Mouse (Mus musculus): ENCODE results near the gene Chrna5.
A peak's percentile ranks its signal among the peaks of the same experiment; 100 is the strongest.
"Not testable (repeated sequence)": the region's sequence is repeated elsewhere in the genome, so short reads cannot be mapped to it uniquely, and the experiment has no call there.

The Chrna5 gene

DNA sequence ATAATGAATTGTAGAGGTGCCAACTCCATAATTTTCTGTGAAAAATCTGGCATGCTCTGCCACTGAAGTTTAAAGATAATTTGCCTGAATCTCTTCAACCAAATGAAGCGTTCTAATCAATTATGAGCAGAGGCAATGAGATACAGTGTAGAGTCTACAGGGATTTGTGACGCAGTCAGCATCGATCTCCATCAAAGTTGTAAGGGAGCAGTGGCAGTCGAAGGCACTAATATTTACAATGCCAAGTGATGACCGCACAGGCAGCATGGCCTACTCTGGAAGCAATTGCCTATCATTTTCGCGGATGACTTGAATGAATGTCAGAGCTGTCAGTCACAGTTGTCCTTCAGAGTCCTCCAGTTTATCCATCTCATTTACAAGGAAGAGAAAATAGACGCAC is at the start of gene Chrna5:
TSS of gene Chrna5 (plus strand) at position 207 of the 400 bp plus-strand sequence.
- no peak for DNase-seq (ENCODE audit: low spot score in 2 of 2)

DNA sequence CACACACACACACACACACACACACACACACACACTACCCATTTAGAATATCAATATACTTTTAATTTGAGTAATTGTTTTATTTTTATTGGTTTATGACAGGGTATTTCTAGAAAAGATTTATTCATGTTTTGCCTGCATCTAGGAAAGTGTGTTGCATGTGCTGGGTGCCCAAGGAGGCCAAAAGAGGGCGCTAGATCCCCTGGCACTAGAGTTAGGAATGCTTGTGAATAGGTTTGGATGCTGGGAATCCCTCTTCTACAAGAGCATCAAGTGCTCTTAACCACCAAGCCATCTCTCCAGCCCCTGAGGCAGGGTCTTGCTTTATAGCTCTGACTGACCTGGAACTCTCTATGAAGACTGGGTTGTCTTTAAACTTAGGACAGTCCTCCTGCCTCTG is 48.9 kb upstream of the Chrna5 start:
- no peak for DNase-seq (ENCODE audit: low spot score in 2 of 2)

- no peak for DNase-seq (ENCODE audit: low spot score in 2 of 2)
These were observed 48.3 kb upstream of the Chrna5 start for GRCm38 (mm10) chr9:54932379-54932778.

- DNase-seq (ENCODE audit: low spot score in 2 of 2): no peak
These were observed 38.6 kb upstream of the Chrna5 start for GRCm38 (mm10) chr9:54942071-54942470.

- DNase-seq (ENCODE audit: low spot score in 2 of 2): no peak
These were observed 36.2 kb upstream of the Chrna5 start for GRCm38 (mm10) chr9:54944467-54944866.

GRCm38 (mm10) chr9:54946256-54946655 is 34.4 kb upstream of the Chrna5 start:
- no peak for DNase-seq (ENCODE audit: low spot score in 2 of 2)

GRCm38 (mm10) chr9:54949465-54949864 is 31.2 kb upstream of the Chrna5 start:
- DNase-seq (ENCODE audit: low spot score in 2 of 2): no peak

DNA sequence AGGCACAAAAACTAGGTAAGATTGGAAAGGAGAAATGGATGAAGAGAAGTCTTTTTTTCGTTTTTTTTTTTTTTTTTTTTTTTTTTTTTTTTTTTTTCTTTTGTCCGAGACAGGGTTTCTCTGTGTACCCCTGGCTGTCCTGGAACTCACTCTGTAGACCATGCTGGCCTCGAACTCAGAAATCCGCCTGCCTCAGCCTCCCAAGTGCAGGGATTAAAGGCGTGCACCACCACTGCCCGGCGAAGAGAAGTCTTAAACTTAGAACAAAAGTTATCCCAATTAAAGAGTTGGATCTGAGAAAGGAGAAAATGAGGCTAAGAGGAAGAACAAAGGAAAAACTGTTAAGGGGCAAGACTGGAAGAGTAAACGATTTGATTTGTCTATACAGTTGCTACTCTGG is 30.5 kb upstream of the Chrna5 start:
- not testable (repeated sequence) for DNase-seq (ENCODE audit: low spot score in 2 of 2)

- peak; percentile 81 to 84 for DNase-seq (ENCODE audit: low spot score in 2 of 2)
These were observed 29.9 kb upstream of the Chrna5 start, which contains the start of the genes Psma4 and AY074887 for GRCm38 (mm10) chr9:54950575-54951321. Gene Psma4, plus strand, starts transcription at chr9:54950790. Gene AY074887, minus strand, starts transcription at chr9:54950998.

- no peak for DNase-seq (ENCODE audit: low spot score in 2 of 2)
These were observed 19.6 kb upstream of the Chrna5 start for GRCm38 (mm10) chr9:54961059-54961458.

GRCm38 (mm10) chr9:54963669-54964068 is 17.0 kb upstream of the Chrna5 start:
- no peak for DNase-seq (ENCODE audit: low spot score in 2 of 2)

- DNase-seq (ENCODE audit: low spot score in 2 of 2): no peak
These were observed 10.6 kb upstream of the Chrna5 start for GRCm38 (mm10) chr9:54969972-54970637.

DNA sequence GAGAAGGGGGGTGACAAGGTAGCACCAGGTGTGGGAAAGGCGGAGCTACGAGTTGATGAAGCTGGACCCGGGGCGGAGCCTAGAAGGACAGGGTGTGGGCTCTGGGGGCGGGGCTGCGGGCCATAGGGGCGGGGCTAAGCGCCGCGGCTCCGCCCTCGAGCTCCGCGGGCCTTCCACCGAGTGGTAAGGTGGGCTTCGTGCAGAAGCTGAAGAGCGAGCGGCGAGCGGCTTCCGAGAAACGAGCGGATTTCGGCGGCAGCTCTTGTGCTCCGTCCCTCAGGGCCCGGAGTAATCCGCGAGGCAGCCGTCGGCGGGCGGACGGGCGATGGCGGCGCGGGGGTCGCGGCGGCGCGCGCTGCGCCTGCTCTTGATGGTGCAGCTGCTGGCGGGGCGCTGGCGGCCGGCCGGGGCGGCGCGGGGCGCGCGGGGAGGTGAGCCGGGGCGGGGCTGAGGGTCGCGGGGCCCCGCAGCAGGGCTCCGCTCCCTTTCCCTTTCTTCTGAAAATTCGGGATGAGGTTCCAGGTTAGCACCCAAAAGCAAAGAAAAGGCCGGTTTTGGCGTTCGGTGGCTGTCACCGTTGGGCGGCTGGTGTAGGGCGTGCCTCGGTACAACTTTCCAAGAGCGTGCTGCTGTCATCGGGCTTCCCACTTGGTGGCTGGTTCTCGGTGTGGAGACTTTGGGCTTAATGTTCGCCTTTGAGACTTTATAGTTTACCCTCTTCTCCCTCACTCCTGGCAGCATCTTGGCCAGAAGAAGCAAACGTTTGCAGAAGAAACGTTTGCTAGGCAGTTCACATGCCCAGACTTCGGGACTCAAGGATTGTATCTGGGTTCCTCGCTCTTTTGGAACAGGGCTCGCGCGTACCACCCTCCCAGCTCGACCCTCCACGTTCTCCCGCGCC is 861 bp downstream of the Chrna5 start:
- no peak for DNase-seq (ENCODE audit: low spot score in 2 of 2)

DNA sequence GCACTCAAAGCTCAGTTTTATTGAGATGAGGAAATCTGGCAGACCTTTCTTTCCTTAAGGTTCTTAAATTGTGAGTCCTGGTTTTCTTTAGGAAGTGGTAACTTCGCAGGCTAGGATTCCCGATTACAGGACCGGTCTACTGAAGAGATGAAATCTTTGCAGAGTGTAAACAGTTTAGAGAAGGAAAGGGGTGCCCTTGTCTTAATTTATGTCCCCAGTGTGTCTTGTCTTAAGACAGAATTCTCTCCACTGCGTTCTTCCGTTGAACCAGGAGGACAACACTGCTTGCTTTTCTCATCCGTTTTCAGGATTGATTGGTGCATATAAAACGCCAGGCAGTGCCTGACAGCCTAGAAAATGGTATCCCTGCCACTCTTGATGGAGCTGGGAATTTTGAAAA is 1.7 kb downstream of the Chrna5 start:
- no peak for DNase-seq (ENCODE audit: low spot score in 2 of 2)

GRCm38 (mm10) chr9:54990362-54990761 is 9.7 kb downstream of the Chrna5 start:
- no peak for DNase-seq (ENCODE audit: low spot score in 2 of 2)

DNA sequence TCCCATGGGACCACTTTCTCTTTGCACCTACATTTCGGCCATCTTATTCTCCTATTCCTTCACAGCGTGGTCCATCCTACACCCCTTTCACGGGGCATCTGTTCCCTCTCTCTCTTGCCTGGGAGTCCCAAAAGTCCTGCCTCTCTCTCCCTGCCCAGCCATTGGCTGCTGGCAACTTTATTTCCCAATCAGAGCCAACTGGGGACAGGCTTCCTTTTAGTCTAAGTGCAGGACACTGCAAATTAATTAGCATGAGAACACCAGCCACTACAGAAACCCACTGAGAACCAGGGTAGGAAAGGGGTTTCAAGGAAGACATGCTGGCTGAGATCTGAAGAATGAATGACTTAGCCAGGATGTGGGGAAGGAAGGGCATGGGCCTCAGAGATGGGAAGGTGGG is 13.7 kb downstream of the Chrna5 start:
- no peak for DNase-seq (ENCODE audit: low spot score in 2 of 2)

GRCm38 (mm10) chr9:54995645-54996044 is 15.0 kb downstream of the Chrna5 start:
- DNase-seq (ENCODE audit: low spot score in 2 of 2): no peak

- no peak for DNase-seq (ENCODE audit: low spot score in 2 of 2)
These were observed 22.9 kb downstream of the Chrna5 start for GRCm38 (mm10) chr9:55003609-55004008.

- DNase-seq (ENCODE audit: low spot score in 2 of 2): no peak
These were observed 29.0 kb downstream of the Chrna5 start for GRCm38 (mm10) chr9:55009692-55010091.

DNA sequence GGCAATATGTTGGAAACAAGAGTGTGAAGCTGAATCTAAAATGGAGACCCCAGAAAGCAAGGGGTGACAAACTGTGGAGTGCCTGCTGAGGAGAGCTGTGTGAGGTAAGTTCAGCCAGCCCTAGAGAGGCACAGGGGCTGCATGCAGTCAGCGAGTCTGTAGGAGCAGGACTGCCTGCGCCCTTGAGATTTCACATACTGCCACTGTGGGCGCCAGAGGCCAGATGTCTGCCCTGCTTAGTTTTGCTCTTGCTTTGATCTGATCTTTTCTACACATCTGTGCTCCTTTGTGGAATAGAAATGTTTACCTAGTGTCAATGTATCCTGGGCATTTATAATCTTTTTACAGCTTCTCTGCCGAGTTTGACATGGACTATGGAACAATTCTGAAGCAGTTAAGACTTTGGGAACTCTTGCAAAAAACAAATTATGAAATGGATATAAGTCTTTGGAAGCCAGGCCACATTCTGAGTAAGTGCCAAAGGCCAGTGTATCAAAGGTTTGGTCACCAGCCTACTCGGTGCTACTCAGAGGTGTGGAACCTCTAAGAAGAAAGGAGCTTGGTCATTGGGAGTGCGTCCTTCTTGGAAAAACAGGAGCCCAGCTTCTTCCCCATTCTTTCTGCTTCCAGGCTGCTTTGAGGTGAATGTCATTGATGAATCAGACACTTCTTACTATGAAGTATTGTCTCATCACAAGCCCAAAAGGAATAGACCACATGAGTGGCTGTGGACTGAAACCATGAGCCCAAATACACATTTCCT is 30.1 kb downstream of the Chrna5 start:
- DNase-seq (ENCODE audit: low spot score in 2 of 2): no peak

DNA sequence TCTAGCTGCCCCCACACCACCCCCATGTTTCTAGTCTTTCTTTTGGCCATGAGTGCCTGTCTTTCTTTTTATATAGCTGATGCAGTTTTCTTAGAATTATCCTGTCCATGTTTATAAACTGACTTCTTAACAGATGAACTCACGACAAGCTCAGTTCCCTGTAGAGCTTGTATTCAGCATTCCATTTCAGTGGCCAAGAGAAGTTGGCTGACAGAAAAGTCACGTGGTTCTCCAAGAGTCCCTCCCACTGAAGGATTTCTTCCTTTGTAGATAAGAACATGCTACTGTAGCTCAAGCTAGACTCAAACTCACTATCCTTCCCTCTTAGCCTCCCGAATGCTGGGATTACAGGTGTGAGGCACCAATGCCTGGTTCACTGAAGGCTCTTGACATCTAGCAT is 36.2 kb downstream of the Chrna5 start:
- no peak for DNase-seq (ENCODE audit: low spot score in 2 of 2)
